Mouse (Mus musculus) myocyte (in vitro differentiated cells): ENCODE measurements around the gene Ptprm. TPM values are rescaled to one million over a fixed set of nuclear protein-coding genes. Genes with fewer than 3 reads are reported as not detected.

Experiments used
- H3K27me3 ChIP-seq: one replicate; pipeline ENCODE4 v1.6.1; 2011; ENCODE audit not compliant: control insufficient read depth, insufficient read depth, insufficient read length
- H3K36me3 ChIP-seq: one replicate; pipeline ENCODE4 v1.6.1; 2011; ENCODE audit not compliant: control insufficient read depth, insufficient read depth
- H3K4me2 ChIP-seq: one replicate; pipeline ENCODE4 v1.6.1; 2011; ENCODE audit warnings: low read depth, control low read depth
- H3K4me3 ChIP-seq: one replicate; pipeline ENCODE4 v1.5.1; 2011; ENCODE audit warnings: mild to moderate bottlenecking, control low read depth, moderate library complexity
- H3K79me2 ChIP-seq: one replicate; pipeline ENCODE4 v1.6.1; 2011; ENCODE audit not compliant: control insufficient read depth, insufficient read depth
- H3ac ChIP-seq: one replicate; pipeline ENCODE4 v1.6.1; 2011; ENCODE audit not compliant: control insufficient read depth, insufficient read length
- CEBPB ChIP-seq: IDR thresholded peaks from 2 replicates; pipeline ENCODE4 v1.6.1; 2011; ENCODE audit warnings: mild to moderate bottlenecking, moderate library complexity; ENCODE audit not compliant: poor library complexity, insufficient read depth, severe bottlenecking
- E2F4 ChIP-seq: IDR thresholded peaks from one replicate; pipeline ENCODE4 v1.6.1; 2011; ENCODE audit warnings: mild to moderate bottlenecking, control low read depth, moderate library complexity; ENCODE audit not compliant: insufficient read depth
- MAX ChIP-seq: IDR thresholded peaks from one replicate; pipeline ENCODE4 v1.6.1; 2011; ENCODE audit warnings: low read depth, mild to moderate bottlenecking, control low read depth
- MYOD1 ChIP-seq, 3 experiments: IDR thresholded peaks; one replicate each; pipeline ENCODE4 v1.6.1; 2011; ENCODE audit warnings: control low read depth in 2 of 3, low read depth in 2 of 3, mild to moderate bottlenecking in 2 of 3, moderate library complexity in 1 of 3; ENCODE audit not compliant: insufficient read length in 2 of 3, control insufficient read depth in 1 of 3
- MYOG ChIP-seq, 3 experiments: IDR thresholded peaks; one replicate each; pipeline ENCODE4 v1.6.1; 2011; ENCODE audit warnings: control low read depth in 2 of 3, low read depth in 2 of 3, mild to moderate bottlenecking in 2 of 3; ENCODE audit not compliant: insufficient read length in 2 of 3, control insufficient read depth in 1 of 3, insufficient read depth in 1 of 3
- POLR2A ChIP-seq: IDR thresholded peaks from one replicate; pipeline ENCODE4 v1.6.1; 2011; ENCODE audit warnings: low read depth, mild to moderate bottlenecking, control low read depth, moderate library complexity; ENCODE audit not compliant: insufficient read length
- POLR2AphosphoS2 ChIP-seq: IDR thresholded peaks from one replicate; pipeline ENCODE4 v1.6.1; 2011; ENCODE audit warnings: low read depth, control low read depth; ENCODE audit not compliant: insufficient read length
- REST ChIP-seq: IDR thresholded peaks from one replicate; pipeline ENCODE4 v1.6.1; 2011; ENCODE audit warnings: mild to moderate bottlenecking, control low read depth, moderate library complexity; ENCODE audit not compliant: insufficient read depth, insufficient read length
- SRF ChIP-seq: IDR thresholded peaks from one replicate; pipeline ENCODE4 v1.6.1; 2011; ENCODE audit warnings: low read depth; ENCODE audit not compliant: control insufficient read depth, insufficient read length
- TCF12 ChIP-seq: IDR thresholded peaks from one replicate; pipeline ENCODE4 v1.6.1; 2011; ENCODE audit warnings: mild to moderate bottlenecking, control low read depth; ENCODE audit not compliant: poor library complexity, insufficient read depth, severe bottlenecking
- TCF3 ChIP-seq: IDR thresholded peaks from one replicate; pipeline ENCODE4 v1.6.1; 2011; ENCODE audit warnings: low read depth, control low read depth; ENCODE audit not compliant: insufficient read length
- USF1 ChIP-seq: IDR thresholded peaks from one replicate; pipeline ENCODE4 v1.6.1; 2011; ENCODE audit warnings: low read depth, mild to moderate bottlenecking, control low read depth, moderate library complexity
- polyA plus RNA-seq: library from polyadenylated mRNA; unstranded; fragments of >200 nt; fragmentation: generic; extraction: Trizol; gene quantifications from one replicate; pipeline ENCODE4 v1.2.1, GENCODE M21; 2012; ENCODE audit warnings: missing spikeins

Gene Ptprm
- polyA plus RNA-seq, 1 experiment: 6.5 TPM

GRCm38 (mm10) chr17:67323777-67324498, 30.3 kb downstream of the Ptprm start:
- H3K4me3 ChIP-seq: no peak overlapping the region
- H3K36me3 ChIP-seq: no peaks in the 10 kb centered on the region
- H3K79me2 ChIP-seq: no peaks in the 10 kb centered on the region
- TF ChIP-seq MAX (no peak), CEBPB (no peak), E2F4 (no peak), TCF3 (no peak), TCF12 (no peak), USF1 (no peak), POLR2A (no peak), MYOG (IDR thresholded peaks at IDR 0.05; ENCODE audit: control insufficient read depth in 1 of 3, insufficient read depth in 1 of 3, insufficient read length in 2 of 3, low read depth in 2 of 3) (no peak), POLR2AphosphoS2 (no peak), MYOD1 (IDR thresholded peaks at IDR 0.05; ENCODE audit: control insufficient read depth in 1 of 3, insufficient read length in 2 of 3, low read depth in 2 of 3) (no peak)
- H3ac ChIP-seq: no peak overlapping the region
- H3K27me3 ChIP-seq: no peaks in the 10 kb centered on the region
- no peak overlapping the region for H3K4me2 ChIP-seq

- H3ac ChIP-seq: no peak overlapping the region
- no peak overlapping the region for H3K4me3 ChIP-seq
- H3K27me3 ChIP-seq: no peaks in the 10 kb centered on the region
- no peaks in the 10 kb centered on the region for H3K36me3 ChIP-seq
- no peak for TF ChIP-seq E2F4
- no peak for TF ChIP-seq SRF
- TF ChIP-seq MAX: no peak
- no peaks in the 10 kb centered on the region for H3K79me2 ChIP-seq
- H3K4me2 ChIP-seq: no peak overlapping the region
These were observed 39.6 kb downstream of the Ptprm start for GRCm38 (mm10) chr17:67314491-67315205.

- Histone ChIP-seq H3ac (no peak overlapping the region), H3K36me3 (no peaks in the 10 kb centered on the region), H3K27me3 (no peaks in the 10 kb centered on the region), H3K4me3 (no peak overlapping the region), H3K79me2 (no peaks in the 10 kb centered on the region), H3K4me2 (no peak overlapping the region)
- TF ChIP-seq E2F4 (no peak), SRF (no peak), MYOG (IDR thresholded peaks at IDR 0.05; ENCODE audit: control insufficient read depth in 1 of 3, insufficient read depth in 1 of 3, insufficient read length in 2 of 3, low read depth in 2 of 3) (no peak), MYOD1 (IDR thresholded peaks at IDR 0.05; ENCODE audit: control insufficient read depth in 1 of 3, insufficient read length in 2 of 3, low read depth in 2 of 3) (no peak), MAX (no peak), CEBPB (no peak), USF1 (no peak), TCF3 (no peak), TCF12 (no peak), REST (no peak), POLR2AphosphoS2 (no peak), POLR2A (no peak)
These were observed 45.8 kb downstream of the Ptprm start for GRCm38 (mm10) chr17:67308421-67308820.

GRCm38 (mm10) chr17:67306066-67306845, 48.0 kb downstream of the Ptprm start:
- H3ac ChIP-seq: no peak overlapping the region
- no peaks in the 10 kb centered on the region for H3K79me2 ChIP-seq
- no peaks in the 10 kb centered on the region for H3K27me3 ChIP-seq
- H3K36me3 ChIP-seq: no peaks in the 10 kb centered on the region
- TF ChIP-seq POLR2A (no peak), MYOD1 (IDR thresholded peaks at IDR 0.05; ENCODE audit: control insufficient read depth in 1 of 3, insufficient read length in 2 of 3, low read depth in 2 of 3) (no peak), MYOG (IDR thresholded peaks at IDR 0.05; ENCODE audit: control insufficient read depth in 1 of 3, insufficient read depth in 1 of 3, insufficient read length in 2 of 3, low read depth in 2 of 3) (no peak), MAX (no peak), TCF3 (no peak), POLR2AphosphoS2 (no peak), TCF12 (no peak), CEBPB (no peak), SRF (no peak), REST (no peak), E2F4 (no peak), USF1 (no peak)
- H3K4me2 ChIP-seq: peak overlapping the region; percentile 18
- no peak overlapping the region for H3K4me3 ChIP-seq
